Mouse (Mus musculus): Measurements from ENCODE around the gene Myog.
"Not testable (repeated sequence)": the region's sequence is repeated elsewhere in the genome, so short reads cannot be mapped to it uniquely, and the experiment has no call there.

Myog gene

GRCm38 (mm10) chr1:134289598-134290099 is at the start of gene Myog:
Gene Myog, plus strand, starts transcription at chr1:134289989.
- DNase-seq (ENCODE audit: extremely low read depth, low read depth), result no peak

DNA sequence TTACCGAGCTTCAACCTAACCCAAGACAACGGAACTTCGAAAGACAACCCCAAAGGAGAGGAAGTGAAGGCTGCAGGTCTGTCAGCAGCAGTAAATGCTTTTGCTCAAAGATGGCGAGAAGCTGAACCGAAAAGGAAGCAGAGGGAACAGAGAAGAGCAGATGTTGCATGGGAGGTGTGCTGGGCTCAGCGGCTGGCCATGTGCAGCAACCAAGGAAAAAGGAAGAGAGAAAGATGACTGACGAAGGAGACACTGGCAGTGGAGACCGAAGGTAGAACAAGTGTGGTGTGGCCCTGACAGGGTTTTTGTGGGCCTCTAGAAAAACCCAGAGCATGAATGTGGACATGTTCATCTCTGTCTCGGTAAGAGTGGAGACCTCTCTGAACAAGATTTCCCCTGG is 49.1 kb upstream of the Myog start:
- no peak for DNase-seq (ENCODE audit: extremely low read depth, low read depth)

GRCm38 (mm10) chr1:134241298-134241697 is 48.5 kb upstream of the Myog start:
- DNase-seq (ENCODE audit: extremely low read depth, low read depth), result no peak

DNA sequence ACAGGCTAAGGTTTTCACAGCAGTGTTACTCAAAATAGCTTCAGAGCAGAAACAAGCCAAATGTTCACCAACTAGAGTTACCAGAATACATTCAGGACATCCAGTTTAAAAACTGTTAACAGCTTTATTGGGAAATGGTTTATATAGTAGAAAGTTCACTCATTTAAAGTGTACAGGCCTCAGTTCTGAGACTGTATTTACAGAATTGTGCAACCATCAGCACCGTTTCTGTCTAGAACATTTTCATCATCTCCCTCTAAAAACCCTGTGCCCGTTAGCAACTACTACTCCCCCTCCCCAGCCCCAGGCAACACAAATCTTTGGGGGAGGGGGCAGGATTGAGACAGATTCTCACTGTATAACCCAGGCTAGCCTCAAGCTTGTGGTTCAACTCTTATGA is 47.5 kb upstream of the Myog start:
- DNase-seq (ENCODE audit: extremely low read depth, low read depth), result no peak

GRCm38 (mm10) chr1:134243505-134243904 is 46.3 kb upstream of the Myog start:
- no peak for DNase-seq (ENCODE audit: extremely low read depth, low read depth)

GRCm38 (mm10) chr1:134243948-134244914 is 45.6 kb upstream of the Myog start:
- DNase-seq (ENCODE audit: extremely low read depth, low read depth), result peak; percentile 50

GRCm38 (mm10) chr1:134245004-134245717 is 44.6 kb upstream of the Myog start:
- DNase-seq (ENCODE audit: extremely low read depth, low read depth), result no peak

- DNase-seq (ENCODE audit: extremely low read depth, low read depth), result no peak
These were observed 43.2 kb upstream of the Myog start for GRCm38 (mm10) chr1:134246590-134246989.

- DNase-seq (ENCODE audit: extremely low read depth, low read depth), result not testable (repeated sequence)
These were observed 40.1 kb upstream of the Myog start for GRCm38 (mm10) chr1:134249681-134250080.

- DNase-seq (ENCODE audit: extremely low read depth, low read depth), result no peak
These were observed 25.4 kb upstream of the Myog start for GRCm38 (mm10) chr1:134264341-134264740.

- no peak for DNase-seq (ENCODE audit: extremely low read depth, low read depth)
These were observed 24.0 kb upstream of the Myog start for GRCm38 (mm10) chr1:134265797-134266196.

GRCm38 (mm10) chr1:134270026-134270425 is 19.8 kb upstream of the Myog start:
- DNase-seq (ENCODE audit: extremely low read depth, low read depth), result no peak

GRCm38 (mm10) chr1:134272754-134273250 is 17.0 kb upstream of the Myog start:
- no peak for DNase-seq (ENCODE audit: extremely low read depth, low read depth)

DNA sequence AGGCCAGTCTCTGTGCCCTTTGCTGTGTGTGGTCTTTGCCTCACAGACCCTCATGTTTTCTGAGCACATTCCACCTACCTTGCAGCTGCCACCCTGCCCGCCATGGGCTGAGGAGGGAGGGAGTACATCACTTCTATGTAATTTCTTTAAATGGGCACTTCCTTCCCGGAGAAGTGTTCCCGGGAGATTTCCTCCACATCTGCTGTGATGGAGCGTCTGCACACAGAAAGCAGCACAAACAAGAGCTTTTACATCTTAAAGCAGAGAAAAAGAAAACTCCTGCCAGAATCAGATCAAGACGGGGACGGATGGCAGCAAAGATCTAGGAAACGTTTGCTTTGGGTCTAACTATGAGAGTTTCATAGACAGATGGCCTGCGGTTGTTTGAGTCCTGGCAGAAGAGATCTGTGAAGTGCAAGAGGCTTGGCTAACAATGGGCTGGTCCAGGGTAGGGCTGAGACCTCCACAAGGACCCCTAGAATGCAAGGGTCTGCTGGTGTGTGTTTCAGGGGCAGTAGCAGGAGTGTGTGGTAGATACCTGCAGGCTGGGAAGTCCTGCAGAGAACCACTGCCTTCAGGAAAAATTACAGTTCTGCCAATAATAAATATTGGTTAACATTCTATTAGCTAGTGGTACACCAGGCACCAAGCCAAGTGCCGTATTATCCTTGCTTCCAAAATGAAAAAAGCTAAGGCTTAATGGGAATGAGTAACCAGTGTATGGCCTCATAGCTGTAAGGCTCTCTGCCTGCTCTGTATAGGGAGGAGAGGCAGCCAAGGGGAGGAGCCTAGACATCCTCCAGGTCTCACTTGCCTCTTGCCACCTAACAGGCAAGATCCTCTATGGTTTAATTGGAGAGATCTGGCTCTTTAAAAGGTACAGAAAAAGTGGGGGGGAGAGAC is 16.0 kb upstream of the Myog start:
- no peak for DNase-seq (ENCODE audit: extremely low read depth, low read depth)

- DNase-seq (ENCODE audit: extremely low read depth, low read depth), result no peak
These were observed 15.3 kb upstream of the Myog start for GRCm38 (mm10) chr1:134274483-134274920.

DNA sequence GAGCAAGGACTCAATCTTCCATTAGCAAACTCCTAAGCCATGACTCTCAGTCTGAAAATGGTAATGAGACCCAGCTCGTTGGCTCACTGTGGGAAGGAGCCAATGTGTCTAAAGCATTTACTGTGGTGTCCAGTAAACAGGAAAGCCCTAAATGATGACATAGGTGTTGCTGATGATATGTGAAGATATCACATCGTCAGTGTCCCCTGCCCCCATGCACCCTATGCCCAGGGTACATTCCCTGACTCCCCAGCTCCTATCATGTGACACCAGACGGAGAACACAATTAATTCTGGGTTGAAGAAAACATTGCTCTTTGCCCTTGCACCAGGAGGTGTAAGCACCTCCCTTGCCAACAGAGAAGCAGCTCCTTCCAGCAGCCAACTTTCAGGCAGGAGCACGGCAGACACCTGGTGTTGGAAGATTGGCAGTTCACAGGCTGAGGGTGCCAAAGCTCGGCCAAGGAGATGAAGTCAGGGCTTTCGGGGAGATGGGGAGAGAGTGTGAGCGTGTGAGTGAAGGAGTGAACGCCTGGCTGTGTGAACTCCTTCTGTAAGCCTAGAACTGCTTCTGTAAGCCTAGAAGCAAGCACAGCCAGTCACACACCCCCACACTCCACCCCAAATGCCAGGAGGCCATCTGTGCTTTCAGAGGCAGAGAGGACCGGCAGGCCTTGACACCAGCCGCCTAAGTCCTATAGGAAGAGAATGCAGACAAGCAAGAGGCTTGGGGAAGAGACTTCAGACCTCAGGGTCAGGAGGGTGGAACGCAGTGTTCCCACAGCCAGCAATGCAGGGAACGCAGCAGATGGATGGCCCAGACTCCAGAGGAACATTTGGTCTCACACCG is 13.9 kb upstream of the Myog start:
- DNase-seq (ENCODE audit: extremely low read depth, low read depth), result no peak

DNA sequence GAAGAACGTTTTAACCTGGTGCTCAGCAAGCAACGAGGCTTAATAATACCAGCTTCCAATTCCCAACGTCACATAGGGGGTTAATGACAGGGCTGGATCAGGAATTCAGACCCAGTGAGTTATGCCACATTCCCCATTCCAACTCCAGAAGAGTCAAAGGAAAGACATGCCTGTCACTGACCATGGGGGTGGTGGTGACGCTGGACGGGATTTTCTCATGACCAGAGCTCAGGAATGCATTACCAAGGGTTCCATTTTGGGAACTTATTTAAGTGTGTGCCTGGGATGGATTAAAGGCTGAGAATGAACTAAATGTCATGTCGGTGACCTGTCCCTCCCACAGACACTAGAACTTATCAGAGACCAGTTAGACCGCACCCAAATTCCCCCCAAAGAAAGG is 13.0 kb upstream of the Myog start:
- DNase-seq (ENCODE audit: extremely low read depth, low read depth), result no peak

DNA sequence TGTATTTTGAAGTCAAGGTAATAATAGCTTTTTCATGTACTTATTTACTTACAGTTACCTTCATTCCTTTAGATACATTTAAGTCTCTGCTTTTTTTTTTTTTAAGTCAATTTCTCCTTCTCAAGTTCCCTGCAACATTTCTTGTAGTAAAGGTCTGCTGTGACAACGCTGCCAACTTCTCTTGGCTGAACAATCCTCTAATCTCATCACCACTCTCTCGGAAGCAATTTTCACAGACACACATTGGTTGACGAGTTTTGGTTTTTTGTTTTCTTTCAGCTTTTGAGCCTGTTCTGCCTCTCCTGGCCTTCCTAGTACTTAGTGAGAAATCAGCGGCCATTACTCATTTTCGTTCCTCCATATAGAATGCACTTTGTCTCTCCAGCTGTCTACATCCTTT is 9.6 kb upstream of the Myog start:
- no peak for DNase-seq (ENCODE audit: extremely low read depth, low read depth)

DNA sequence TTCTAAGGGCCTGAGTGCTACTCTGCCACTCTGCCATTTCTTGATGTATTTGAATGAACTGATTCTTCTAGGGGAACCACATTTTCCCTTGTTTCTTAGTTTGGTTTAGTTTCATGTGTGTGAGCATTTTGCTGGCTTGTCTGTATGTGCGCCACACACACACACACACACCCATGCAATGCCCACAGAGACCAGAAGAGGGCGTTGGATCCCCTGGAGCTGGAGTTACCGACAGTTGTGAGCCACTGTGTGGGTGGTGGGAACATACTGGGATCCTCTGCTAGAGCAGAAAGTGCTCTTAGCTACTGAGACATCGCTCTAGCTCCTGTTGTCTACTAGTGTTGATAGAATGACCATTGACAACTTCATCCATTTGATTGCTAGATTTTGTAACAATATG is 8.2 kb upstream of the Myog start:
- no peak for DNase-seq (ENCODE audit: extremely low read depth, low read depth)

- peak; percentile 68 for DNase-seq (ENCODE audit: extremely low read depth, low read depth)
These were observed 7.4 kb upstream of the Myog start for GRCm38 (mm10) chr1:134282342-134282741.

Data from MEL-GATA-1-ER (cell line).